Mouse (Mus musculus) frontal cortex, postnatal 36 days (tissue): ENCODE measurements at regions not wholly inside any gene's neighbourhood (a gene's known extent, or its start where the extent isn't known, plus 50 kb on each side); places are given as distances from the start of the nearest gene placed in this dataset.
A peak's percentile ranks its signal among the peaks of the same experiment; 100 is the strongest.

ENCODE experiments used
- DNase-seq, 2 experiments: peaks; one replicate each; pipeline ENCODE4 v3.0.0; 2022; ENCODE audit warnings: low spot score in 2 of 2

DNA sequence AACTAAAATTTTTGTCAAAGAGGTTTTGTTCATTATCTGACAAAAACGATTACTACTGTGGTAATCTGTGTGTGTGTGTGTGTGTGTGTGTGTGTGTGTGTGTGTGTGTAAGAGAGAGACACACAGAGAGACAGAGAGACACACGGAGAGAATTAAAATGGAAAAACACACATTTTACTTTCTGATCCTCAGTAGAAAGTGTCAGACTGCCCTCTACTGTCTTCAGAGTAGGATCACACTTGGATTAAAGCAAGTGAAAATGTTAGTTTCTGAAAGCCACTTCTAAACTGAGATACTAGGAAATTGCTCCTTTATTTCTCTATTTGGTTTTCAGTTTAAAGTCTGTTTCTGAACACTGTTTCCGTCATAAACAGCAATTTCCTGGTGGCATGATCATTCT is 57.3 kb upstream of the Cylc1 start:
- peak in 1 of 2 experiments; percentile 1 for DNase-seq
